Mouse (Mus musculus): ENCODE measurements around the gene Atoh8.

- TF ChIP-seq CTCF (IDR thresholded peaks at IDR 0.05; ENCODE audit: low read depth) (no peak), EP300 (IDR thresholded peaks at IDR 0.05; ENCODE audit: low read depth) (no peak)
These were observed 62.0 kb downstream of the Atoh8 start for GRCm38 (mm10) chr6:72173350-72173749.

Data from liver, embryonic 14.5 days (tissue).